Mouse (Mus musculus) hindbrain, embryonic 16.5 days (tissue): ENCODE results near the gene Vcan. TPM values are rescaled to one million over a fixed set of nuclear protein-coding genes. Genes with fewer than 3 reads are reported as not detected.
A peak's percentile ranks its signal among the peaks of the same experiment; 100 is the strongest.

Experiments used
- ATAC-seq: fragments of 200-750 bp; cut with Nextera tagmentation; 2 replicates; pipeline ENCODE4 v1.8.0; 2017; ENCODE audit warnings: moderate TSS enrichment, moderate library complexity
- H3K27ac ChIP-seq: fragments of 300-500 bp; sonication (generic); 2 replicates; pipeline ENCODE4 v1.5.1; 2014; ENCODE audit warnings: low read depth, mild to moderate bottlenecking, control low read depth, low read length, moderate library complexity
- H3K27me3 ChIP-seq: fragments of 300-500 bp; sonication (generic); replicated peaks from 2 replicates; pipeline ENCODE4 v1.6.1; 2014; ENCODE audit warnings: low read length; ENCODE audit not compliant: control insufficient read depth, insufficient read depth
- H3K36me3 ChIP-seq: fragments of 300-500 bp; sonication (generic); 2 replicates; pipeline ENCODE4 v1.6.1; 2014; ENCODE audit warnings: mild to moderate bottlenecking, low read length, moderate library complexity, mixed read lengths; ENCODE audit not compliant: control insufficient read depth, insufficient read depth
- H3K4me1 ChIP-seq: fragments of 300-500 bp; sonication (generic); 2 replicates; pipeline ENCODE4 v1.6.1; 2014; ENCODE audit warnings: low read depth, low read length; ENCODE audit not compliant: control insufficient read depth, insufficient read depth
- H3K4me2 ChIP-seq: fragments of 300-500 bp; sonication (generic); 2 replicates; pipeline ENCODE4 v1.6.1; 2014; ENCODE audit warnings: mild to moderate bottlenecking, low read length, control low read depth, moderate library complexity
- H3K4me3 ChIP-seq: fragments of 300-500 bp; sonication (generic); 2 replicates; pipeline ENCODE4 v1.5.1; 2014; ENCODE audit warnings: mild to moderate bottlenecking, low read length, control low read depth, moderate library complexity
- H3K9ac ChIP-seq: fragments of 300-500 bp; sonication (generic); 2 replicates; pipeline ENCODE4 v1.6.1; 2014; ENCODE audit warnings: low read depth, mild to moderate bottlenecking, control low read depth, low read length, moderate library complexity
- H3K9me3 ChIP-seq: fragments of 300-500 bp; sonication (generic); 2 replicates; pipeline ENCODE4 v1.6.1; 2014; ENCODE audit warnings: mild to moderate bottlenecking, low read length, moderate library complexity; ENCODE audit not compliant: control insufficient read depth
- WGBS: fragments of 180-500 bp; shearing (Covaris S2); extraction: QIAGEN DNeasy Blood & Tissue Kit; methylation state at CpG from one replicate; pipeline ENCODE4 v1.1.7; 2014; 5-methylcytosine and 5-hydroxymethylcytosine counted together
- polyA plus RNA-seq: library from polyadenylated mRNA; unstranded; fragments of >200 nt; fragmentation: Nextera tagmentation; extraction: Ambion mirVana; gene quantifications from 2 replicates; pipeline ENCODE4 v1.2.1, GENCODE M21; 2015

Vcan gene
- polyA plus RNA-seq, 1 experiment from 2014 or later: 32.0 TPM

- Histone ChIP-seq H3K27ac (peak overlapping the region; percentile 78), H3K4me1 (peaks cover 2% of the 10 kb centered on the region), H3K27me3 (no peaks in the 10 kb centered on the region), H3K36me3 (no peaks in the 10 kb centered on the region), H3K4me2 (peak overlapping the region; percentile 92), H3K4me3 (peak overlapping the region; percentile 69), H3K9ac (peak overlapping the region; percentile 73), H3K9me3 (no peaks in the 10 kb centered on the region)
- peak; percentile 56 for ATAC-seq
- 1% methylated on average over 31 of the region's 31 CpGs for WGBS
Measured at GRCm38 (mm10) chr13:89738776-89739695, 3.3 kb downstream of the Vcan start.

- H3K27me3 ChIP-seq: no peaks in the 10 kb centered on the region
- H3K4me3 ChIP-seq: no peak overlapping the region
- peaks cover 2% of the 10 kb centered on the region for H3K4me1 ChIP-seq
- H3K9ac ChIP-seq: no peak overlapping the region
- no peak overlapping the region for H3K27ac ChIP-seq
- no peak for ATAC-seq
- no peaks in the 10 kb centered on the region for H3K36me3 ChIP-seq
- 44% methylated on average over 2 of the region's 2 CpGs for WGBS
- peak overlapping the region; percentile 92; the same call in 1 of the 2 replicates for H3K4me2 ChIP-seq
- no peaks in the 10 kb centered on the region for H3K9me3 ChIP-seq
Measured at GRCm38 (mm10) chr13:89738275-89738674, 4.0 kb downstream of the Vcan start.

- WGBS: 67% methylated on average over 5 of the region's 5 CpGs
- Histone ChIP-seq H3K9me3 (no peaks in the 10 kb centered on the region), H3K9ac (no peak overlapping the region), H3K4me1 (peaks cover 2% of the 10 kb centered on the region), H3K4me2 (no peak overlapping the region), H3K27ac (no peak overlapping the region), H3K27me3 (no peaks in the 10 kb centered on the region), H3K4me3 (no peak overlapping the region), H3K36me3 (no peaks in the 10 kb centered on the region)
- ATAC-seq: no peak
Measured at GRCm38 (mm10) chr13:89735111-89735510, 7.2 kb downstream of the Vcan start.

GRCm38 (mm10) chr13:89726492-89726891, 15.8 kb downstream of the Vcan start:
- H3K4me2 ChIP-seq: no peak overlapping the region
- 71% methylated on average over 2 of the region's 2 CpGs for WGBS
- H3K4me3 ChIP-seq: no peak overlapping the region
- no peak for ATAC-seq
- no peaks in the 10 kb centered on the region for H3K9me3 ChIP-seq
- H3K27ac ChIP-seq: no peak overlapping the region
- no peaks in the 10 kb centered on the region for H3K4me1 ChIP-seq
- peaks cover 4% of the 10 kb centered on the region; the same call in 1 of the 2 replicates for H3K36me3 ChIP-seq
- no peak overlapping the region for H3K9ac ChIP-seq
- no peaks in the 10 kb centered on the region for H3K27me3 ChIP-seq

- H3K9me3 ChIP-seq: no peaks in the 10 kb centered on the region
- no peaks in the 10 kb centered on the region for H3K4me1 ChIP-seq
- no peak overlapping the region for H3K27ac ChIP-seq
- H3K36me3 ChIP-seq: peaks cover 4% of the 10 kb centered on the region; the same call in 1 of the 2 replicates
- ATAC-seq: no peak
- no peak overlapping the region for H3K9ac ChIP-seq
- 56% methylated on average over 3 of the region's 3 CpGs for WGBS
- H3K4me3 ChIP-seq: no peak overlapping the region
- H3K4me2 ChIP-seq: no peak overlapping the region
- no peaks in the 10 kb centered on the region for H3K27me3 ChIP-seq
Measured at GRCm38 (mm10) chr13:89720497-89720896, 21.8 kb downstream of the Vcan start.

GRCm38 (mm10) chr13:89709497-89710201, 32.7 kb downstream of the Vcan start:
- H3K36me3 ChIP-seq: peaks cover 12% of the 10 kb centered on the region
- H3K4me3 ChIP-seq: no peak overlapping the region
- H3K9me3 ChIP-seq: no peaks in the 10 kb centered on the region
- no peaks in the 10 kb centered on the region for H3K27me3 ChIP-seq
- no peak for ATAC-seq
- H3K4me2 ChIP-seq: no peak overlapping the region
- H3K27ac ChIP-seq: no peak overlapping the region
- 94% methylated on average over 4 of the region's 4 CpGs for WGBS
- H3K4me1 ChIP-seq: no peaks in the 10 kb centered on the region
- no peak overlapping the region for H3K9ac ChIP-seq

GRCm38 (mm10) chr13:89708151-89708927, 34.0 kb downstream of the Vcan start:
- ATAC-seq: no peak
- Histone ChIP-seq H3K9ac (no peak overlapping the region), H3K4me3 (no peak overlapping the region), H3K36me3 (peaks cover 23% of the 10 kb centered on the region), H3K27ac (no peak overlapping the region), H3K9me3 (no peaks in the 10 kb centered on the region), H3K4me2 (no peak overlapping the region), H3K27me3 (no peaks in the 10 kb centered on the region), H3K4me1 (no peaks in the 10 kb centered on the region)
- 89% methylated on average over 7 of the region's 7 CpGs for WGBS

GRCm38 (mm10) chr13:89702395-89702794, 39.9 kb downstream of the Vcan start:
- H3K36me3 ChIP-seq: peaks cover 30% of the 10 kb centered on the region
- no peak overlapping the region for H3K4me2 ChIP-seq
- no peaks in the 10 kb centered on the region for H3K9me3 ChIP-seq
- H3K27me3 ChIP-seq: no peaks in the 10 kb centered on the region
- 89% methylated on average over 4 of the region's 4 CpGs for WGBS
- ATAC-seq: no peak
- H3K27ac ChIP-seq: no peak overlapping the region
- no peak overlapping the region for H3K9ac ChIP-seq
- H3K4me3 ChIP-seq: no peak overlapping the region
- H3K4me1 ChIP-seq: no peaks in the 10 kb centered on the region
